Mouse (Mus musculus) kidney, adult 2 months (tissue): ENCODE data around the gene Gal3st3.

Source experiments
- CTCF ChIP-seq: fragments of 200-500 bp; conservative IDR thresholded peaks from 2 replicates; pipeline ENCODE4 v1.5.1; 2011; ENCODE audit warnings: low read depth, mild to moderate bottlenecking, control low read depth, low read length, moderate library complexity, mixed read lengths; ENCODE audit not compliant: insufficient read depth, insufficient read length
- POLR2A ChIP-seq: fragments of 200-500 bp; IDR thresholded peaks from one replicate; pipeline ENCODE4 v1.6.1; 2011; ENCODE audit warnings: low read depth, low read length, control low read depth

DNA sequence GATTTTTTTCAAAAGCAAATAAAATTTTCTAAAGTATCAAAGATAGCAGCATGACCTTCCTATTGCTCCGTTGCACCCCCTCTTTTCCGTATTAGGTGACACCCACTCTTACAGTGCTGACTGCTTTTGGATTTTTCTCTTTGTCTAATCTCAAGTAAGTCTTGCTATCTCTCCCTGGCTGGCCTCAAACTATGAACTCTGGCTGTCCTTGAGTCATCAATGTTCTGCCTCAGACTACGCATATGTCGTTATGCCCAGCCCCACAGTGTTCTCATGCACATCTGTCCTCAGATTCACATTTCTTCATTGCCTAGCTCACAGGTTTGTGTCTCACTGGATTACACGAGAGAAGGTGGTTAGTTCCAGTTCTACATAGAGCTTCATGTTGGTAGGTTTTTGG is 28.7 kb upstream of the Gal3st3 start:
- TF ChIP-seq POLR2A (no peak), CTCF (no peak)
